Mouse (Mus musculus) lung, embryonic 16.5 days (tissue): ENCODE data around the gene Drd4. TPM values are rescaled to one million over a fixed set of nuclear protein-coding genes. Genes with fewer than 3 reads are reported as not detected.
"Not testable (repeated sequence)": the region's sequence is repeated elsewhere in the genome, so short reads cannot be mapped to it uniquely, and the experiment has no call there.

Source experiments
- ATAC-seq: fragments of 200-750 bp; cut with Nextera tagmentation; 2 replicates; pipeline ENCODE4 v1.8.0; 2017; ENCODE audit warnings: low read depth, mild to moderate bottlenecking, moderate library complexity
- H3K27ac ChIP-seq: fragments of 300-500 bp; sonication (generic); 2 replicates; pipeline ENCODE4 v1.5.1; 2014; ENCODE audit warnings: mild to moderate bottlenecking, control low read depth, low read length
- H3K27me3 ChIP-seq: fragments of 300-500 bp; sonication (generic); 2 replicates; pipeline ENCODE4 v1.6.1; 2014; ENCODE audit warnings: low read depth, low read length, mixed read lengths; ENCODE audit not compliant: control insufficient read depth, insufficient read depth
- H3K36me3 ChIP-seq: fragments of 300-500 bp; sonication (generic); 2 replicates; pipeline ENCODE4 v1.6.1; 2014; ENCODE audit warnings: low read length; ENCODE audit not compliant: control insufficient read depth, insufficient read depth
- H3K4me1 ChIP-seq: fragments of 300-500 bp; sonication (generic); replicated peaks from 2 replicates; pipeline ENCODE4 v1.6.1; 2014; ENCODE audit warnings: low read length, mixed read lengths; ENCODE audit not compliant: control insufficient read depth, insufficient read depth
- H3K4me2 ChIP-seq: fragments of 300-500 bp; sonication (generic); 2 replicates; pipeline ENCODE4 v1.6.1; 2014; ENCODE audit warnings: low read depth, low read length, control low read depth
- H3K4me3 ChIP-seq: fragments of 300-500 bp; sonication (generic); 2 replicates; pipeline ENCODE4 v1.5.1; 2014; ENCODE audit warnings: mild to moderate bottlenecking, low read length, control low read depth
- H3K9ac ChIP-seq: fragments of 300-500 bp; sonication (generic); 2 replicates; pipeline ENCODE4 v1.6.1; 2014; ENCODE audit warnings: low read length, control low read depth
- H3K9me3 ChIP-seq: fragments of 300-500 bp; sonication (generic); 2 replicates; pipeline ENCODE4 v1.6.1; 2016; ENCODE audit warnings: low read length; ENCODE audit not compliant: control insufficient read depth
- WGBS: fragments of 180-500 bp; shearing (Covaris S2); extraction: QIAGEN DNeasy Blood & Tissue Kit; methylation state at CpG from one replicate; pipeline ENCODE4 v1.1.7; 2014; 5-methylcytosine and 5-hydroxymethylcytosine counted together
- polyA plus RNA-seq: library from polyadenylated mRNA; unstranded; fragments of >200 nt; fragmentation: Nextera tagmentation; extraction: Ambion mirVana; gene quantifications from 2 replicates; pipeline ENCODE4 v1.2.1, GENCODE M21; 2015

Drd4 gene
- polyA plus RNA-seq: 0.11 and 0.43 TPM in 2 replicates

DNA sequence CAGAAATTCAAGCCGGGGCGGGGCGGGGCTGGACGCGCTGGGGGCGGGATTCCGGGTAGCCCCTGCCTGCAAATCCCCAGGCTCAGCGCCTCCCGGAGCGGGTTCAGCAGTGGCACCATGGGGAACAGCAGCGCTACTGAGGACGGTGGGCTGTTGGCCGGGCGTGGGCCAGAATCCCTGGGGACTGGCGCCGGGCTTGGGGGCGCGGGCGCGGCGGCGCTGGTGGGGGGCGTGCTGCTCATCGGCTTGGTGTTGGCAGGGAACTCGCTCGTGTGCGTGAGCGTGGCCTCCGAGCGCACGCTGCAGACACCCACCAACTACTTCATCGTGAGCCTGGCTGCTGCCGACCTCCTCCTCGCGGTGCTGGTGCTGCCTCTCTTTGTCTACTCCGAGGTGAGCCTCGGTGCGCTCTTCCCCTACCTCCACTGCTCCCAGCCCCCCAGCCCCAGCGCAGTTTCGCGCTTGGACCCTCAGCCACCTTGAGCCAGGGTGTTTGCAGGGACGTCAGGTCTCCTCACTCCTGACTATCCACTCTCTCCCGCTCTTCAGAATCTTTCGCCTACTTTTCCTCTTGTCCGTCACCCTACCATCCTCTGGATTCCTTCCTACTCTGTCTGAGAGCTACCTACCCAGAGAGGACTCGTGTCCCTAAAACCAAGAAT lies at the start of gene Drd4:
Gene Drd4, plus strand, starts transcription at position 86 of the 662 bp plus-strand sequence.
- Histone ChIP-seq H3K36me3 (0 out of 2 replicates have a peak, but pooled peaks cover 2% of the 10 kb centered on the region), H3K9ac (peak within 1 kb of the TSS; percentile 66), H3K4me3 (peak within 1 kb of the TSS; percentile 52), H3K27ac (no peak within 1 kb of the TSS), H3K9me3 (no peaks in the 10 kb centered on the region), H3K4me1 (peaks cover 11% of the 10 kb centered on the region), H3K4me2 (peak within 1 kb of the TSS; percentile 82), H3K27me3 (peaks cover 39% of the 10 kb centered on the region)
- 3% methylated on average over 41 of the region's 46 CpGs for WGBS
- peak; percentile 82 for ATAC-seq

DNA sequence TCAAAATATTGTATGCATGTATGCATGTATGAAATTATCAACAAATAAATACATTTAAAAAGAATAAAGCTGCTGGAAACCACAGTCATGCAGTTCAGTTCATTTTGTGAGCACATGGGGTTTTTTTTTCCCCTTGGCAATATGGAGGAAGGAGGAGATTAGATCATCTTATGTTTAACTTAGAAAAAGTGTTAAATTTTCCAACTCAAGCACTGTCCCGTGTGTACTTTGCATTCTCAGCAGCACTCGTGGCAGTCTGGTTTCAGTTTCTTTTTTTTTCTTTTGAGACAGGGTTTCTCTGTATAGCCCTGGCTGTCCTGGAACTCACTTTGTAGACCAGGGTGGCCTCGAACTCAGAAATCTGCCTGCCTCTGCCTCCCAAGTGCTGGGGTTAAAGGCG lies 41.3 kb upstream of the Drd4 start:
- ATAC-seq, H3K9ac ChIP-seq, H3K4me2 ChIP-seq, H3K9me3 ChIP-seq, H3K27me3 ChIP-seq, H3K4me3 ChIP-seq, H3K4me1 ChIP-seq, H3K27ac ChIP-seq: not testable (repeated sequence)
- WGBS: 71% methylated on average over 4 of the region's 4 CpGs
- peaks cover 52% of the 10 kb centered on the region for H3K36me3 ChIP-seq

DNA sequence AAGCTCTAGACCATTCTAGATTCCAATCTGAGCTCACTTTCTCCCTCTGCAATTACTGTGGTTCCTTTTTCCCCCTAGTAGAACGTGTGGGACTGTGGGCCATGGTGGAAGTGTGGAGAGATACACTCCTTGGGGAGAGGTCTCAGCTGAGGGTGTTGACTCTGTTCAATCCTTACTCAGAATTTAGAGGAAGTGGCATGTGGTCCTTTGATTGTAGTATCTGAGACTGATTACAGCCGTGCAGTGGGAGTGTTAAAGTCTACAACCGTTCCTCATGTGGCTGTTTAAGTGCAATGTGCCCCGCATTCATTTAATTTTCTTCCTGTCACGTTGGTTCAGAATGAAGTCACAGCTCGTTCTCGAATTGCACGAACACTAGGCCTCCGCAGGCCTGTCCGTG lies 35.6 kb upstream of the Drd4 start:
- H3K36me3 ChIP-seq: peaks cover 62% of the 10 kb centered on the region
- no peak overlapping the region for H3K4me3 ChIP-seq
- WGBS: 91% methylated on average over 10 of the region's 10 CpGs
- no peaks in the 10 kb centered on the region for H3K4me1 ChIP-seq
- H3K9me3 ChIP-seq: no peaks in the 10 kb centered on the region
- H3K27ac ChIP-seq: no peak overlapping the region
- ATAC-seq: no peak
- H3K4me2 ChIP-seq: no peak overlapping the region
- H3K9ac ChIP-seq: no peak overlapping the region
- no peaks in the 10 kb centered on the region for H3K27me3 ChIP-seq

DNA sequence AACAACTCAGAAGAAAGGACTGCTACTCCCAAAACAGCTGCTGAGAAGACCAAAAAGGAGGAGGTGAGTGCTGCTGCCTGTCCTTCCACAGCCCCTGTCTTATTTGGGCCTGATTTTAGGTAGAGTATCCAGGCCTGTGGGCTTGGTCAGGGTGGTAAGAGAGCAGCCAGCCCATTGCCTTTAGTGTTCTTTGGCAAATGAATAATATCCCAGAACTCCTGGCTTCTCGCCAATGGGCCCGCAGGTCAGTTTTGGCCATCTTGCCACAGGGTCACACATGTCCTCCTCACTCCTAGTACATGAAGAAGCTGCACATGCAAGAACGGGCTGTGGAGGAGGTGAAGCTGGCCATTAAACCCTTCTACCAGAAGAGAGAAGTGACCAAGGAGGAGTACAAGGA lies 30.3 kb upstream of the Drd4 start:
- H3K9me3 ChIP-seq: no peaks in the 10 kb centered on the region
- no peaks in the 10 kb centered on the region for H3K27me3 ChIP-seq
- H3K36me3 ChIP-seq: peaks cover 58% of the 10 kb centered on the region
- peaks cover 6% of the 10 kb centered on the region for H3K4me1 ChIP-seq
- no peak overlapping the region for H3K9ac ChIP-seq
- no peak for ATAC-seq
- H3K4me2 ChIP-seq: no peak overlapping the region
- 87% methylated on average over 3 of the region's 3 CpGs for WGBS
- H3K4me3 ChIP-seq: no peak overlapping the region
- no peak overlapping the region for H3K27ac ChIP-seq

DNA sequence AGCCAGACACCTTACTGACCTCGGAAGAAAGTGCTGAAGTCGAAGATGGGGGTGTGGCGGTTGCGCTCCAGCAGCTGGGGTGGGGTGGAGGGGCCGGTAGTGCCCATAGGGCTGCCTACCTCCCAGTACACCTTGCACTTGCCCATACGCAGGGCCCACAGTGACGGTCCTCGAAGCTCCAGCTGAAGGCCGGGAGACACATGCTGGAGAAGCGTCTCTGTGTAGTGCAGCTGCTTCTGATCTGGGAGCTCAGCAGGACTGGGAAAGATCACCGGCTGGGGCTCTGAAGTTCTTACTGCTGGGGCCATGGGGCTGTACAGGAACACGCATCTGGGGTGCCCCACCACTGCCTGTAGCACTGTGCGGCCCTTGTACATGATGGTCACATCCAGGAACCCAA lies 28.2 kb upstream of the Drd4 start:
- Histone ChIP-seq H3K4me3 (no peak overlapping the region), H3K4me2 (no peak overlapping the region), H3K27ac (no peak overlapping the region), H3K4me1 (peaks cover 6% of the 10 kb centered on the region), H3K9me3 (no peaks in the 10 kb centered on the region), H3K9ac (no peak overlapping the region), H3K27me3 (no peaks in the 10 kb centered on the region), H3K36me3 (peaks cover 41% of the 10 kb centered on the region)
- ATAC-seq: no peak
- WGBS: 86% methylated on average over 13 of the region's 13 CpGs

DNA sequence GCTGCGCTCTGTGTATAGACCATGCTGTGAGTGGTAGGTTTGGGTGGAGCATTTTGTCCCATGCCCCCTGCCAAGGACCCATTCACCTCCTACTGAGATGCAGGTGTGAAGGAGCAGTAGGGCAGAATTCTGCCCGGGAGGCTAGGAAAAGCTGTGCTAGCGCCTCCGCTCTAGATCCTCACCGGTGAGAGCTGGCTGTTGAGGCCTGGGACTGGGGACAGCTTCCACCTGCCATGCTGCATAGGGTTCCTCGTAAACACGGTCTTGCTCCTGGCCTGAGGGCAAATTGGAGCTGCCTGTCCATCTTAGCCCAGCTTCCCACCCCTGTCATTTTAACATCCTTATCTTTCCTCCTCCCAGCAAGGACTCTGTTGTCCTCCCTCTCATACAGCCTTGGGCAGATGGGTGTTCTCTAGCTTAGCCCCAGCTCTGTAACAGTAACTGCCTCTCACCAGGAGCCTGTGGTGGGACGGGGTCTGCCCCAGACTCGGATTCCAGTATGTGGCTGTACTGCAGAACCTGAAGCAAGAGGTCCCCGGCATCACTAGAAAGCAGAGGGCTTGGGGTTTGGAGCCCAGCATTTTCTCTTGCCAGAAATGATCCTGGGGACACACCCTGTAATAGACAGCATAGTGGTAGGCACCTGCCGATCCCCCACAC lies 27.6 kb upstream of the Drd4 start:
- H3K4me1 ChIP-seq: peaks cover 6% of the 10 kb centered on the region
- no peak overlapping the region for H3K4me2 ChIP-seq
- H3K4me3 ChIP-seq: no peak overlapping the region
- H3K27ac ChIP-seq: no peak overlapping the region
- no peaks in the 10 kb centered on the region for H3K27me3 ChIP-seq
- no peak overlapping the region for H3K9ac ChIP-seq
- H3K9me3 ChIP-seq: no peaks in the 10 kb centered on the region
- H3K36me3 ChIP-seq: peaks cover 38% of the 10 kb centered on the region
- ATAC-seq: no peak
- WGBS: 75% methylated on average over 11 of the region's 11 CpGs

DNA sequence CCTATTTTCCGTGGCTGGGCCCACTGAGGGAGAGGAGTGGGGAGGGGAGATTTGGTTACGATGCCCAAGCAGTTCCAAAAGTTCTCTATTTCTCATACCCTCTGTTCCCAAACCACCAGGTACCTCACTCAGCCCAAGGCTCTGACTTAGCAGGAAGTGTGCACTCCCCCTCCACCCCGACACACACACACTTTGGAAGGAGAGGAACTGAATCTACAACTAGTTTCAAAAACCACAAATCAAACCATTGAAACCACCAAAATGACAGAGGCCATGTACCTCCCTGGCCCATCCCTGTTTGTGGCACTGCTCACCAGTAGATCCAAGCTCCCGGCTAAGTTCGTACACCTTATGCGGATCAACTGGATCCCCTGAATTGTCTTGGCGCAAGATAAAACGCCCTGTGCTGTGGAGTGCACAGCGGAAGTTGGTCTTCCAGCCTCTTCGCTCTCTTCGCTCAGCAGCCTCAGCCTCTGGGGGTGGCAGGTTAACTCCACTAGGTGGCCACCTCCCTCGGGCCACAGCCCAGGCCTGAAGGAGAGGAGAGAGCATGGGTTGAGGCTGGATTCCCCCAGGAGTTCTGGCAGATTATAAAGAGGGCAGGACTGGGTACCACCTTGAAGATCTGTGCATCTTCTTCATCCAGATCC lies 26.9 kb upstream of the Drd4 start:
- peak; percentile 51; the same call in 1 of the 2 replicates for ATAC-seq
- Histone ChIP-seq H3K9ac (no peak overlapping the region), H3K4me3 (no peak overlapping the region; the same call in 1 of the 2 replicates), H3K27me3 (no peaks in the 10 kb centered on the region), H3K27ac (no peak overlapping the region), H3K4me2 (peak overlapping the region; percentile 90), H3K9me3 (no peaks in the 10 kb centered on the region), H3K4me1 (peaks cover 6% of the 10 kb centered on the region), H3K36me3 (peaks cover 31% of the 10 kb centered on the region)
- WGBS: 28% methylated on average over 12 of the region's 12 CpGs

DNA sequence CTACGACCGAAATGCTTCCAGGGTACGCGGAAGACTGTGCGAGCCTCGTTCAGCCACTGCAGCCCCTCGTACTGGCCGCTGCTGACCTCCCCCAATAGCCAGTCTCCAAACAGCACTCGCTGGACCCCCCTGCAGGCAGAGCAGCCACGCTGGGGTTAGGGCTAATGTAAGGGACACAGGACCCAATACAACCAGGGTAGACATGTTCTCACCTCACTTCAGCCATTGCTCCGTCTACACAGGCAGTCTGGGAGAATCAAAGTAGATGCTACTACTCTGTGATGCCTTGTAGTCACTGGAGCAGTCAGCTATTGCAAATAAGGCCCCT lies 26.4 kb upstream of the Drd4 start:
- peaks cover 28% of the 10 kb centered on the region for H3K36me3 ChIP-seq

DNA sequence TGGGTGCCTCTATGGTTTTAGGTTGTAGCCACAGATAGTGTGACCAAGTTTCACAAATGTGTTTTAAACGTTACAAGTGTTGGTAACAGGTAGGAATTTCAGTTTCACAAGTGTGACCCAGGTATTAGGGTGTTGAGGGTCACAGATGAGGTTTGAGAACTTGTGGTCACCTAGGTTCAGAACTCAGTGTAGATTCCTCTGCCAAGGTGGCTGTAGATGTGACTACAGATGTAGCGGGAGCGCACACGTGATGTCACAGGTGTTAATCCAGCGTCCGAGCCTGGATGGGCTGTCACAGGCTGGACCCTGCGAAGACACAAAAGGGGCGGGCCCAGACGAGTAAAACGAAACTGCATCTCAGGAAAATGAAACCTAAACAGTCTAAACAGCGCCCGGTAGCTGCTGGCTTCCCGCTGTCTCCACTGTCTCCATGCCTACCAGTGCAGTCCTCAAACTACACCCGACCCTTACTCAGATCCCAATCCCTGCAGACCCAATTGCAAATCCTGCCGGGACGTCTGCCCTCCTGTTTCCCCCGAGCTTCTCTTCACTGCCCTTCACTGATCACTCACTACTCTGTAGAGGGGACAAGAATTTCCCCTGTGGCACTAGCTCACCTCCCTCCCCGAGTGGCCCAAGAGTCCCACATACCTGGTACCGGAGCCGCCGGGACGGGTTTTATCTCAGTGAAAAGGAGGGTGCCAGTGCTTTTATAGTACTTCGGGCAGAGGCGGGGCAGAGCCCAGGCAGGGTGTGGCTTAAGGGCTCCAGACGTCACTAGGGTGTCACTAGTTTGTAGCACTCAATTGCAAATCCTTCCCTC lies 25.9 kb upstream of the Drd4 start, which contains the start of gene Irf7:
Gene Irf7, minus strand, starts transcription at position 743 of the 823 bp plus-strand sequence.
- Histone ChIP-seq H3K9me3 (no peaks in the 10 kb centered on the region), H3K4me2 (peak within 1 kb of the TSS; percentile 90), H3K36me3 (peaks cover 22% of the 10 kb centered on the region), H3K9ac (peak within 1 kb of the TSS; percentile 75), H3K4me1 (peaks cover 6% of the 10 kb centered on the region), H3K27me3 (no peaks in the 10 kb centered on the region), H3K27ac (no peak within 1 kb of the TSS), H3K4me3 (peak within 1 kb of the TSS; percentile 70)
- ATAC-seq: peak; percentile 72
- WGBS: 6% methylated on average over 25 of the region's 25 CpGs

More for the DNA sequence above, 26.4 kb upstream of the Drd4 start:
- peak overlapping the region; percentile 90 for H3K4me2 ChIP-seq
- peak overlapping the region; percentile 75 for H3K9ac ChIP-seq
- H3K27ac ChIP-seq: no peak overlapping the region
- ATAC-seq: peak; percentile 13
- H3K4me3 ChIP-seq: peak overlapping the region; percentile 70; the same call in 1 of the 2 replicates
- no peaks in the 10 kb centered on the region for H3K9me3 ChIP-seq
- H3K27me3 ChIP-seq: no peaks in the 10 kb centered on the region
- peaks cover 6% of the 10 kb centered on the region for H3K4me1 ChIP-seq
- 32% methylated on average over 11 of the region's 11 CpGs for WGBS
